Mouse (Mus musculus): ENCODE measurements around the gene Cyren.

Gene Cyren

DNA sequence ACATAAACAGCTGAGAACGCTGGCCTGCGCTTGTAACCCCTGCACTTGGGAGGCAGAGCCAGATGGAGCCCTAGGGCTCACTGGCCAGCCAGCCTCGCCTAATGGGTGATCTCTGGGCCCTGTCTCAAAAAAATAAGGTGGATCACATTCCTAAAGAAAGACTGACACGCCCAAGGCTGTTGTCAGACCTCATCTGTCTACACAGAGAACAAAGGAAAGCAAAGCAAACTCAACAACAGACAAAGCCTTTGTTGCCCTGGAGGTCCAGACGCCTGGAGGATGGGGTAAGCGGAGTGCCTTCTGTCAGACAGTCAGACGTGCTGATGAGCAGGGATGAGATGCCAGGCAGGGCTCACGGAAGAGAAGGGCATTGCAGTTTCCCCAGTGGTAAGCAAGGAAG lies 11.1 kb downstream of the Cyren start:
- no peak for DNase-seq (ENCODE audit: low spot score)

DNA sequence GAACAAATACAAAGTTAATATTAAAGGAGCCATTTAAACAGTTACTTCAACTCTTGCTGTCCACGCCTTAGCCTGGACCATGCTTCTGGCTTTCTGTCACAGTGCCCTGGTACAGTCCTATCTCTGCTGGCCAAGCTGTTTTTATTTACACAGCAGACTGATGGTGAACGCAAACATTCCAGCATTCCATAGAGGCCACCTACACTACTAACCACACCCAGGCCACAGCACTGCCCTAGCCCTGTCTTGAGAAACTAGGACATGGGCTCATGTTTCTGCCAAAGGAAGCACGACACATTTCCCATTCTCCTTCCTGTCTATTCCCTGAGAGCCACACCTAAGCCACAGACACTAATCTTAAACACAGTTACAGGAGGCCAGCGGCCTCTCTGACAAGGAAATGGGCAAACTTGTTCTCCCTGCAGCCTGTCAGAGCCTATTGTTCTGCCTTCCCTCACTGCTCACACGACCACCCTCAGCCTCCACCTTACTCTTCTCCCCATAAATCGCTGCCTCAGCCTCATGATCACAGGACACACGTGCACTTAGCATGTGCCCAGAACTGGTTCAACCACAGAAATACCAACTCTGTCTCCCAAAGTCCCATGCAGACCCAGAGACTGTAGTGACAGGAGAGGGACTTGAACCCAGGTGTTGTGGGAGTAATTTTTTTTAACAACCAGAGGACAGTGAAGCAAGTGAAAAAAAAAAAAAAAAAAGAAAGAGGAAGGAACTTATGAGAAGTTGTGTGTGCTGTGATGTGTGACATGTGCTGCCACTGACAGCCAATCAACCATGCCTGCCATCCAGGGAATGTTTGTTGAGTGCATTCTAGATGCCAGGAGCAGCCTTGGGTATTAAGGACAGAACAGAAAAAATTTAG lies 11.9 kb downstream of the Cyren start:
- DNase-seq (ENCODE audit: low spot score): no peak

DNA sequence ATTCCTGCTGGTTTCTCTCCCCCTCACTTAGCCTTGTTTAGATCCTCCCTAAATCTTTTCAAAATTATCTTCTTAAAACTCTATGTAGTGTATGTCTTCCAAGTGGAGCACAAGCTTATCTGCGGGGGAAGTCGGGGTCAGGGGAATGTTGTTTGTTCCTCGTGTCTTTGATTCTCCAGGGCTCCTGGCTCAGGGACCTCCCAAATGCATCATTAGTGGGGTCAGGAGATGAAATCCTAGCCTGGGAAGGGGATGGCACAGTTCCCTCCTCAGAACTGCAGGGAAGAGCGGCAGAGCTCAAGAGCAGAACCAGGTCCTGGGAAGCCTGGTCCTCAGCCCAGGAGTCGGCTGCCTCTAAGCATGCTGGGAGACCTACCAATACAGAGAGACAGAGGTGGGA lies 12.6 kb downstream of the Cyren start:
- DNase-seq (ENCODE audit: low spot score): no peak

DNA sequence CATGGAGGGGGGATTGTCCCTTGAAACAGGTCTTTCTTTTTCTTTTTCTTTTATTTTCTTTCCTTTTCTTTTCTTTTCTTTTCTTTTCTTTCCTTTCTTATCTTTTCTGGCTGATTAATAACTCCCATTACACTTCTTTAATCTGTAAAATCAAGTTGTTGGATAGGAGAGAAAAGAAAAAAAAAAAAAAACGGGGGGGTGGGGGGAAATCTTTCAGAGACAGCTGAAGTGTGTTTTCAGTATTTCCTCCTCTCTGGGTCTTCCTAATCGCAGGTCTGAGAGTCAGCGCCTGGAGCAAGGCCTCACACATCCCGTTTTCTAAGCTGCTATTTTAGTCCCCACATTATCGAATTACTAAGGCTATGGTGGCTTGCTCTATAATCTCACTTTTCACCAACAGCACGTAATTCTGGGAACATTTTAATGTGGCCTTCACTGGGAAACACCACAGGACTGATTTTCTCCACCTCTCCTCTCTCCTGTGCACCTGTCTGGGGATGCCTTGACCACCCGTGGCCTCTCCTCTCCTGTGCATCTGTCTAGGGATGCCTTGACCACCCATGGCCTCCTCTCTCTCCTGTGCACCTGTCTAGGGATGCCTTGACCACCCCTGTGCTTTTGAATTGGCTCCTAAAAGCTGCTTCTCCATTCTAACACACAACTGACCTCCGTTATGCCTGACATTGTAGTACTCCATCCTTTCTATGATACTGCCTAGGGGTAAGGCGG lies 13.9 kb downstream of the Cyren start:
- no peak for DNase-seq (ENCODE audit: low spot score)

DNA sequence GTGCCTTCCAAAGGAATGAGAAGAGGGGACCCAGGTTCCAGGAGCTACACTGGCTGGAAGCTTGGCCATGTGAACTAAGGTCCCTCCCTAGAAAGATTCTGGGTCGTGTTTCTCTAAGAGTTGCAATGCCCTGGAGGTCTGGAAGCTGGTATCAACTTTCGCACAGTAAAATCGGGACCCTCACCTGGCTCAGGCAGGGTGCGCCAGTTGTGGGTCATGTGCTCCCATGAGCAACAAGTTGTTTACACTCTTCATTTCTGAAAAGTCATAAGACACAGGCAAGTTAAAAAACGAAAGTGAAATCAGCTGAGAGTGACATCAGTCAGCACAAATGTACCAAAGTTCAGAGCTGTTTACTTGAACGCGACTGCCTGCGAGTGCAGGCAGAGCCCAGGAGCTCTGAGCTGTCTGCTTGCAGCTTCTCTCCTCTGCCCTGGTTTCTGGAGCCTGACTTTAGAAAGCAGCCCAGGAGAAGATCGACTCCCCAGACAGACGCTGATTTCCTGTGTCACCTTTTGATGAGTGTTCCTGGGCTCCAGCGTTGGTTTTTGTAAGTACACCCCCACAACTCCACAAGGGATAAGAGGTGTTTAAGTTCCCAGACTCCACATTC lies 15.0 kb downstream of the Cyren start, which contains the start of gene Tmem140:
TSS of gene Tmem140 (plus strand) at position 356 of the 613 bp plus-strand sequence.
- no peak for DNase-seq (ENCODE audit: low spot score)

DNA sequence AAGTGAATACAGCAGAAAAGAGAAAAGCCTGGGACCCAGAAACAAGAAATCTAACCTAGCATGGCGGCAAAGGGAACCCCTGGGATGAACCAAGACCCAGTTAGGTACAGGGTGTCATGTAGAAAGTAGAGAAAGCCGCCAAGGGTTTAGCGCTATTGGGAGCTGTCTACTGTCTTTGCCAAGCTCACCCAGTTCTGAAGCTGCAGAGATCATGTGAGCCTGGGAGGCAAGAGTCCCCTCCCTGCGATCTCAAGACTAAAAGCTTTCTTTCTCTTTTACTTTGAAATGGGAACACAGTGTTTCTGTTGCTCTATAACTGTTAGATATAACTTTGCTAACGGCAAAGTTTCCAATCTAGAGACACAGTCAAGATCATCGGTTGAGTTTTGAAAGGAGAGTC lies 15.5 kb downstream of the Cyren start:
- no peak for DNase-seq (ENCODE audit: low spot score)

DNA sequence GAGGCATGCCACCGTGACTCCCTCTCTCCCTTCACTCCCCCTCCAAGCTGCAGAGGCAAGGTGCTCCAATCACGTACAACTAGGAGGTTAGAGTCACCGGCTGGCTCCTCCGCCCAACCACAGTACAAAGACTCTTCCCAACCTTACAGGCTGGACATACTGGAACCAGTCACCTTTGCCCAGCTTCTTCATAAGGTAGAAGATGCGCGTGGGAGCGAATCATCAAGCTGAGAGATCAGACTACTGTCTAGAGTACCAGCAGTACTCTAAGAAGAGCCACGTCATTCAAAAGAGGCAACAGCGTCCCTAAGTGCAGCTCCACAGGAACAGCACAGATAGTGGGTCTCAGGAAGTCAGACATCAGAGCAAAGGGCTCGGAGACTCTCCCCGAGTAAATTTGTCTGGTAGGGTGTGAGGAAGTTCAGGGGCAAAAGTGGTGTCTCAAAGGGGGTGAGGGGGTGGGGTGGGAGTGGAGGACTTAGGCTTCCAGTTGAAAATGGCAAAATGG lies 16.3 kb downstream of the Cyren start:
- no peak for DNase-seq (ENCODE audit: low spot score)

DNA sequence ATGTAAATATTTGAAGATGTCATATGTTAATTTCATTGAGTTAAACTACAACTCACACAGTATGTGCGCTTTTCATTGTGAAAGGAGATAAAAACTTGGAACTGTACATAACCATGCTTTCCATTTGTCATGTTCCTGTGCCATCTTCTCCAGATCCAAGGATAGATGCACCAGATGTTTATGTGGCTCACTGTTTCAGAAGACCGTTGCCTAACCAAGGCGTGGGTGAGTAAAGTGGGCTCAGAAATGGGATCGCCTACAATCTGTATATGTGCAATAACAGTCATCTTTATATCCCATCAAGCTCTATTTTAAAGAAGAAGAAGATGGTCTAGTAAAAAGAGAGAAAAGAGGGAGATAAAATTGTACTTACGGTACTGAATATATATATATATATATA lies 45.5 kb downstream of the Cyren start:
- no peak for DNase-seq (ENCODE audit: low spot score)

DNA sequence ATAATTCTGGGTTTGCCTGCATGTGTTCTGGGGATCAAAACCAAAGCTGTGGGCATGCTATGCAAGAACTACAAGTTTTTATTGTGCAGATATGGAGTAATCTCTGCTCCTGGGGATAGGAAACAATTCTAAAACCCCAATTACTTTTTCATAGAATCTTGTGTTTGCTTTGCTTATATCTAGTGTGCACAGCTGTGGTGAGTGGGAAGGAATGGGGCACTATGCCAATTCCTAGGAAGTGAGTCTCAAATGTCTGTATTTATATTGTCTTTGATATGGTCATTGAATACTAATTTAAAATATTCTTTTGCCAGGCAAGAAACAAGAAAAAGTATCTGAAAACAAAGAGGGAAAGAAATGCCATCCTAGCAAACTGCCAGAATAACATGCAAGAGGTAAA lies 53.5 kb downstream of the Cyren start:
- DNase-seq (ENCODE audit: low spot score): no peak
